Mouse (Mus musculus) bone marrow macrophage, adult 2 months (primary cell): ENCODE measurements around the gene Ctcf.

Experiments
- CTCF ChIP-seq: IDR thresholded peaks from 2 replicates; pipeline ENCODE4 v1.5.1; 2012; ENCODE audit warnings: low read depth, mild to moderate bottlenecking, low read length, moderate library complexity
- POLR2A ChIP-seq: IDR thresholded peaks from 2 replicates; pipeline ENCODE4 v1.6.1; 2012; ENCODE audit warnings: mild to moderate bottlenecking, low read depth, low read length, borderline replicate concordance

DNA sequence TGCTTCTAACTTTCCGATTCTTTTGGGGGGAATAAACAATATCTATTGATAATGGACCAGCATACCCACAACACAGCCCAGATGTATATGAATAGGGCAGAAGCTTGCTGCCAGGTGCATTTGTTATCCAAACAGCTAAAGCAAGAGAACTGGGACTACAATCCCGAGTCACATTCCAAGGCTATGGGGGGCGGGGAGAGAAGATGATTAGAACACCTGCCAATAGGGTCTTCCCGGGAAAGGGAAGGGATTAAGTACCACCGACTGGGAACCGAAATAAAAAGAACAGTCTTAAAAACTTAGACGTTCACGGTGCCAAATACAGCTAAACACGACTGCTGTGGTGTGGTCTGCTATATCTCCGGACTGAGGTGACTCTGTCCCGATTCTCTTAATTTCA lies 887 bp upstream of the Ctcf start:
- TF ChIP-seq CTCF (no peak), POLR2A (no peak)
